Mouse (Mus musculus) spleen, adult 2 months (tissue): ENCODE measurements at regions not wholly inside any gene's neighbourhood (a gene's known extent, or its start where the extent isn't known, plus 50 kb on each side); places are given as distances from the start of the nearest gene placed in this dataset.

Experiments used
- CTCF ChIP-seq: fragments of 200-500 bp; IDR thresholded peaks from 2 replicates; pipeline ENCODE4 v1.5.1; 2011; ENCODE audit warnings: mild to moderate bottlenecking, inconsistent platforms; ENCODE audit not compliant: insufficient read depth, insufficient read length, insufficient replicate concordance; ENCODE audit errors: extremely low read depth
- POLR2A ChIP-seq: fragments of 200-500 bp; IDR thresholded peaks from 2 replicates; pipeline ENCODE4 v1.6.1; 2011; ENCODE audit warnings: low read depth, low read length, inconsistent platforms

GRCm38 (mm10) chr12:25254716-25255115, 157.8 kb upstream of the Id2 start:
- no peak for TF ChIP-seq CTCF
- no peak for TF ChIP-seq POLR2A
